Mouse (Mus musculus) cortical plate, adult 2 months (tissue): ENCODE measurements around the gene Myo16.

ENCODE experiments used
- CTCF ChIP-seq: fragments of 200-500 bp; IDR thresholded peaks from 2 replicates; pipeline ENCODE4 v1.5.1; 2011; ENCODE audit warnings: mild to moderate bottlenecking, control low read depth, low read length; ENCODE audit not compliant: insufficient read depth; ENCODE audit errors: extremely low read depth
- POLR2A ChIP-seq: fragments of 200-500 bp; IDR thresholded peaks from 2 replicates; pipeline ENCODE4 v1.6.1; 2011; ENCODE audit warnings: mild to moderate bottlenecking, low read length, control low read depth; ENCODE audit not compliant: insufficient read depth; ENCODE audit errors: extremely low read depth

DNA sequence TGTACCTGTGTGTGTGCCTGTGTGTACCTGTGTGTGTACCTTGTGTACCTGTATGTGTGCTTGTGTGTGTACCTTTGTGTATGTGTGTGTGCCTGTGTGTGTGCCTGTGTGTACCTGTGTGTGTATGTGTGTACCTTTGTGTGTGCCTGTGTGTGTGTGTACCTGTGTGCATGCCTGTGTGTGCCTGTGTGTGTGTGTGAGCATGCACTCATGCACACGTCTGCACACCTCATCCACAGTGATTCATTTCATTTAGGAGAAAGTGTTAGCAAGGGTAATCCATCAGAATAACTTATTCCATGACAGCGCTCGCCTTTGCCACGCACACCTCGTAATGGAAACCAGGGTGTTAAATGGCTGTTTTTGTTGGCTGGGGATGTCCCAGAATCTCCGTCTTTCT lies 36.9 kb downstream of the Myo16 start:
- TF ChIP-seq CTCF = no peak
- no peak for TF ChIP-seq POLR2A
